Mouse (Mus musculus): Measurements from ENCODE around the gene Tbc1d1. TPM values are rescaled to one million over a fixed set of nuclear protein-coding genes. Genes with fewer than 3 reads are reported as not detected.

Gene Tbc1d1
- total and polyA plus RNA-seq, 3 experiments: 26.0 to 38.6 (median 31.9) TPM

DNA sequence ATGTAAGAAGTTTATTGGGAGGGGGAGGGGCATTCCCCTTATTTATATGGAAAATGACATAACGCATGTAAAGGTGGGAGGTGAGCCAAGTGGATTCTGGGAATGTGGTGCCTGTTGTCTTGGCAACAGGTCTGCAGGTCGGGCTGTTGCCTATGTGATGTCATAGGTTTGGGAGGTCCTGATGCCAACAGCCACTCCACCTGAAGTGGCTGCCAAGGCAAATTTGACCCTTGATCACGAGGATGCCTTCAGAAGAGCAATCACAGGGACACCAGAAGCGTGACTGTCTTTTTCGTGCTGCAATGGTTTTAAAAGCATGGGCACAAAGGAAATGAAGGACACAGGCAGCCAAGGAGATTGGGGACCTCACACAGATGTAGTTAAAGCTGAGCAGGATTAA is 30.3 kb upstream of the Tbc1d1 start:
- Histone ChIP-seq H3K36me3 (replicated peaks in 1 of 2; ENCODE audit: control insufficient read depth in 1 of 2, insufficient read depth in 1 of 2, low read length in 1 of 2) (peaks cover 0 to 19% of the 10 kb centered on the region in 2 experiments), H3K9me3 (replicated peaks; ENCODE audit: low read length) (no peaks in the 10 kb centered on the region), H3K4me1 (ENCODE audit: control insufficient read depth in 1 of 2, insufficient read depth in 2 of 2) (no peaks in the 10 kb centered on the region), H3K27me3 (replicated peaks) (no peaks in the 10 kb centered on the region), H3K9ac (ENCODE audit: insufficient read depth, low read depth) (no peak overlapping the region), H3K4me3 (replicated peaks in 1 of 3; ENCODE audit: low read depth in 2 of 3, low read length in 2 of 3, poor library complexity in 1 of 3) (no peak overlapping the region), H3K4me2 (ENCODE audit: insufficient read depth, low read depth, poor library complexity, severe bottlenecking) (no peak overlapping the region), H3K27ac (ENCODE audit: insufficient read depth, low read depth) (no peak overlapping the region), H3K79me2 (replicated peaks; ENCODE audit: control insufficient read depth, extremely low read depth, insufficient read depth, poor library complexity, severe bottlenecking) (no peaks in the 10 kb centered on the region)
- TF ChIP-seq CTCF (conservative IDR thresholded peaks at IDR 0.05 in 1 of 2, IDR thresholded peaks at IDR 0.05 in 1 of 2; ENCODE audit: low read depth in 2 of 2, low read length in 2 of 2): no peak
- no peak for TF ChIP-seq MAZ (IDR thresholded peaks at IDR 0.05; ENCODE audit: low read depth, low read length)
- TF ChIP-seq GABPA (IDR thresholded peaks at IDR 0.05; ENCODE audit: insufficient replicate concordance, low read depth, low read length): no peak
- no peak for TF ChIP-seq EP300 (IDR thresholded peaks at IDR 0.05; ENCODE audit: low read length)
- TF ChIP-seq MYC (IDR thresholded peaks at IDR 0.05; ENCODE audit: low read depth, low read length): no peak
- no peak for TF ChIP-seq JUN (IDR thresholded peaks at IDR 0.05; ENCODE audit: insufficient read depth, low read depth, low read length)
- no peak for TF ChIP-seq PAX5 (IDR thresholded peaks at IDR 0.05; ENCODE audit: low read length)
- TF ChIP-seq POLR2AphosphoS2 (IDR thresholded peaks at IDR 0.05; ENCODE audit: low read depth, low read length): no peak
- no peak for TF ChIP-seq ZNF384 (IDR thresholded peaks at IDR 0.05; ENCODE audit: low read depth, low read length)
- no peak for TF ChIP-seq TBP (conservative IDR thresholded peaks at IDR 0.05; ENCODE audit: low read depth, low read length)
- TF ChIP-seq CHD1 (IDR thresholded peaks at IDR 0.05; ENCODE audit: low read depth, low read length): no peak
- no peak for TF ChIP-seq MEF2A (IDR thresholded peaks at IDR 0.05; ENCODE audit: borderline replicate concordance, low read depth, low read length)
- TF ChIP-seq UBTF (IDR thresholded peaks at IDR 0.05; ENCODE audit: low read depth, low read length): no peak
- no peak for TF ChIP-seq CHD2 (IDR thresholded peaks at IDR 0.05; ENCODE audit: low read length)
- TF ChIP-seq ZMIZ1 (IDR thresholded peaks at IDR 0.05; ENCODE audit: low read depth, low read length): no peak
- no peak for TF ChIP-seq MXI1 (IDR thresholded peaks at IDR 0.05; ENCODE audit: low read depth, low read length)
- no peak for TF ChIP-seq RAD21 (IDR thresholded peaks at IDR 0.05; ENCODE audit: low read depth, low read length)
- TF ChIP-seq HCFC1 (IDR thresholded peaks at IDR 0.05; ENCODE audit: low read depth, low read length): no peak
- TF ChIP-seq ELF1 (IDR thresholded peaks at IDR 0.05; ENCODE audit: low read depth, low read length): no peak
- no peak for TF ChIP-seq USF2 (conservative IDR thresholded peaks at IDR 0.05; ENCODE audit: low read depth, low read length)
- DNase-seq (ENCODE audit: extremely low read depth): no peak
- dilution Hi-C loops (cut with MboI; ENCODE audit: extremely low pct_ligation_motif_present, extremely low pct_unique_long_range_greater_than_20kb, low sequenced_read_pairs): no loop called here
- in situ Hi-C loops (cut with MboI; ENCODE audit: low pct_ligation_motif_present, low pct_unique_long_range_greater_than_20kb, low sequenced_read_pairs): no loop called here

DNA sequence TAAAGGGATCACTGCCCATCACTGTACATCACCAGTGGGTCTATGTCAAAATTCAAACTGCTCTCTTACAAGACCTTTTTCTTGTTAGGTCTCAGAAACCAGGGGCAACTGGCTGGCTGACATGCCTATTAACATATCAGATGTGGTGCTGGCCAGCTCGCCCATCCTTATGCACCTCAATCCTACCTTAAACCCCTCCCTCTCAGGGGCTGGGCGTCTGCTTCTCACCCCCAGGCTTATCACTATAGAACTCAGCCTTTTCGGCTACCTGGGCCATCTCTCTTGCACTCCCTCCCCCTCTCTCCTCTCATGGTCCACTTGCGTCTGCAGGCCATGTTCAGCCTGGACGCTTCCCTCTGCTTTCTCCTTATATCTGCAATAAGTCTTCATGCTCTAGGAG is 24.6 kb upstream of the Tbc1d1 start:
- no peak for DNase-seq (ENCODE audit: extremely low read depth)
- Histone ChIP-seq H3K36me3 (replicated peaks in 1 of 2; ENCODE audit: control insufficient read depth in 1 of 2, insufficient read depth in 1 of 2, low read length in 1 of 2) (peaks cover 0 to 14% of the 10 kb centered on the region in 2 experiments), H3K27me3 (replicated peaks) (no peaks in the 10 kb centered on the region), H3K27ac (ENCODE audit: insufficient read depth, low read depth) (no peak overlapping the region), H3K4me2 (ENCODE audit: insufficient read depth, low read depth, poor library complexity, severe bottlenecking) (no peak overlapping the region), H3K4me3 (replicated peaks in 1 of 3; ENCODE audit: low read depth in 2 of 3, low read length in 2 of 3, poor library complexity in 1 of 3) (no peak overlapping the region), H3K9me3 (replicated peaks; ENCODE audit: low read length) (no peaks in the 10 kb centered on the region), H3K9ac (ENCODE audit: insufficient read depth, low read depth) (no peak overlapping the region), H3K79me2 (replicated peaks; ENCODE audit: control insufficient read depth, extremely low read depth, insufficient read depth, poor library complexity, severe bottlenecking) (no peaks in the 10 kb centered on the region), H3K4me1 (ENCODE audit: control insufficient read depth in 1 of 2, insufficient read depth in 2 of 2) (peaks cover 0 to 3% of the 10 kb centered on the region in 2 experiments; a peak in 2 of 4 replicates)
- TF ChIP-seq SMC3 (IDR thresholded peaks at IDR 0.05; ENCODE audit: low read depth, low read length) (no peak), BHLHE40 (IDR thresholded peaks at IDR 0.05; ENCODE audit: low read depth, low read length) (no peak), MEF2A (IDR thresholded peaks at IDR 0.05; ENCODE audit: borderline replicate concordance, low read depth, low read length) (no peak), UBTF (IDR thresholded peaks at IDR 0.05; ENCODE audit: low read depth, low read length) (no peak), MAZ (IDR thresholded peaks at IDR 0.05; ENCODE audit: low read depth, low read length) (no peak), GABPA (IDR thresholded peaks at IDR 0.05; ENCODE audit: insufficient replicate concordance, low read depth, low read length) (no peak), RAD21 (IDR thresholded peaks at IDR 0.05; ENCODE audit: low read depth, low read length) (no peak)
- in situ Hi-C loops (cut with MboI; ENCODE audit: low pct_ligation_motif_present, low pct_unique_long_range_greater_than_20kb, low sequenced_read_pairs) (no loop called here), dilution Hi-C loops (cut with MboI; ENCODE audit: extremely low pct_ligation_motif_present, extremely low pct_unique_long_range_greater_than_20kb, low sequenced_read_pairs) (no loop called here)
